1 mouse cellular context compared by ENCODE assay signal in the genomic region with DNA sequence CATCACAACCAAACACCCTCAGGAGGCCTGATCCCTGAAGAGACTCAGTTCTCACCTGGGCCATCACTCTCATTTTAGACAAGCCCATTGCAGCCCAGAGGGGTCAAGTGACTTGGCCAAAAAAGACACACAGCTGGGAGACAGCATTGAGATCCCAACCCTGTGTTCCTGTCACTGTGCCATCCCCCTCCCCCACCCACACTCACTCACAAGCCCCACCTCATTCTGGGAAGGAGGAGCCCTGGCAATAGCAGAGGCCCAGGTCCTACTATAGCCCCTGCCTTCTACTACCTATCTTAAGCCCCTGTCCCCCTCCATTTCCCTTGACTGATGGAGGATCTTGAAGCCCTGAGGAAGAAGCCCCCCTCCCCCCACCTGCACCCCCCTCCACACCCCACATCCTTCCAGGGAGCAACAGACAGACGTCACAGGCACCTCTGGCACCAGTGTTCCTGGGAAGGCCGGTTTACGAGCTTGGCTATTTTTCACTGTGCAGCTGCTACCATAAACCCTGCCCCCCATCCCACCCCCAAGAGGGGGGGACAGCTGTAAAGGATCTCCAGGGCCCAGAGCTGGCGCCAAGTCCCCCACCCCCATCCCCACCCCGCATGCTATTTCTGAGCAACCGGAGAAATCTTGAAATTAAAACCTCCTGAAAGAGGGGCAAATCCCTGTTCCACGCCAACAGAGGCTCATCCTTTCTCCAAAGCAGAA.
TF ChIP-seq lines count a peak whose summit lies in the region.

No protein-coding gene starts in this region.

TF ChIP-seq in myocyte, 11 proteins besides CTCF, POLR2A, EP300 and RAD21 (continued from another document):
- TF ChIP-seq MYOD1 (IDR thresholded peaks at IDR 0.05; ENCODE audit: control insufficient read depth in 1 of 3, insufficient read length in 2 of 3, low read depth in 2 of 3) (peak; percentile 70 to 89 (median 73)), TCF12 (IDR thresholded peaks at IDR 0.05; ENCODE audit: insufficient read depth, poor library complexity, severe bottlenecking) (peak; percentile 76), MYOG (IDR thresholded peaks at IDR 0.05; ENCODE audit: control insufficient read depth in 1 of 3, insufficient read depth in 1 of 3, insufficient read length in 2 of 3, low read depth in 2 of 3) (peak; percentile 58 to 79 (median 68)), TCF3 (IDR thresholded peaks at IDR 0.05; ENCODE audit: insufficient read length, low read depth) (peak; percentile 7), REST (IDR thresholded peaks at IDR 0.05; ENCODE audit: insufficient read depth, insufficient read length) (no peak)
TF ChIP-seq in myocyte: peak in this region for 4.
